Mouse (Mus musculus) liver, embryonic 14.5 days (tissue): ENCODE results near the gene Mrap2.

Experiments used
- CTCF ChIP-seq: IDR thresholded peaks from 2 replicates; pipeline ENCODE4 v1.5.1; 2016; ENCODE audit warnings: antibody characterized with exemption, low read depth, control low read depth
- EP300 ChIP-seq: IDR thresholded peaks from 2 replicates; pipeline ENCODE4 v1.6.1; 2016; ENCODE audit warnings: antibody characterized with exemption, low read depth

DNA sequence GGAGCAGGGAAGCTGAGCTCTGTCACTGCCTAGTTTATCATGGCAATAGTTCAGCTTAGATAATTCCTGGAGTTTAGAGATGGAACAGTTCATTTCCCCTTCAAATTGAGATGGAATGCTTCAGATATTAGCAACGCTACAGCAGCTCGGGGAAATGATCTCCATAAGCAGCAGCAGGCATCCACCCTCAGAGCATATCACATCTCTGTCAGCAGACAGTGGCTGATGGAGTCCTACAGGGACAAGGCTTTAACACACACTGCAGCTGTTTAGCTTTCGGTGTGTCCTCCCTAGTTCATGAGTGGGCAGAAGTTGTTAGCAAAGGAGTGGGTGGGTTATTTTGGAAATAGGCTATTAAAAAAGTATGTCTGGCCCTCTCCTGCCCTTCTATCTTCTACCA lies 53.2 kb downstream of the Mrap2 start:
- no peak for TF ChIP-seq CTCF
- no peak for TF ChIP-seq EP300
